Mouse (Mus musculus) heart, adult 11 months (tissue): ENCODE measurements at regions not wholly inside any gene's neighbourhood (a gene's known extent, or its start where the extent isn't known, plus 50 kb on each side); places are given as distances from the start of the nearest gene placed in this dataset.

Experiments used
- DNase-seq: peaks from one replicate; pipeline ENCODE4 v3.0.0; 2022

- peak; percentile 80 for DNase-seq
These were observed 214.7 kb upstream of the Ccdc122 start for GRCm38 (mm10) chr14:76821892-76822291.

- no peak for DNase-seq
These were observed 215.1 kb upstream of the Ccdc122 start for GRCm38 (mm10) chr14:76821484-76821883.

GRCm38 (mm10) chr14:76820989-76821388 is 215.6 kb upstream of the Ccdc122 start:
- peak; percentile 89 for DNase-seq

- peak; percentile 99 for DNase-seq
These were observed 216.9 kb upstream of the Ccdc122 start for GRCm38 (mm10) chr14:76819690-76820089.

- DNase-seq, result peak; percentile 96
These were observed 218.1 kb upstream of the Ccdc122 start for GRCm38 (mm10) chr14:76818256-76819010.

GRCm38 (mm10) chr14:76817189-76817772 is 219.3 kb upstream of the Ccdc122 start:
- peak; percentile 93 for DNase-seq

- DNase-seq, result no peak
These were observed 219.9 kb upstream of the Ccdc122 start for GRCm38 (mm10) chr14:76816666-76817065.

GRCm38 (mm10) chr14:76812155-76812875 is 224.3 kb upstream of the Ccdc122 start:
- DNase-seq, result peak; percentile 78

GRCm38 (mm10) chr14:76810697-76811589 is 225.6 kb upstream of the Ccdc122 start:
- DNase-seq, result peak; percentile 83

- peak; percentile 62 for DNase-seq
These were observed 226.5 kb upstream of the Ccdc122 start for GRCm38 (mm10) chr14:76810041-76810440.

GRCm38 (mm10) chr14:76809411-76809810 is 227.2 kb upstream of the Ccdc122 start:
- peak; percentile 72 for DNase-seq

- peak; percentile 95 for DNase-seq
These were observed 231.3 kb upstream of the Ccdc122 start for GRCm38 (mm10) chr14:76805151-76805785.

GRCm38 (mm10) chr14:76804447-76805150 is 232.0 kb upstream of the Ccdc122 start:
- peak; percentile 97 for DNase-seq

GRCm38 (mm10) chr14:76800181-76800580 is 236.4 kb upstream of the Ccdc122 start:
- peak; percentile 78 for DNase-seq

- DNase-seq, result peak; percentile 74
These were observed 236.8 kb upstream of the Ccdc122 start for GRCm38 (mm10) chr14:76799741-76800140.

GRCm38 (mm10) chr14:76798925-76799428 is 237.6 kb upstream of the Ccdc122 start:
- peak; percentile 80 for DNase-seq

GRCm38 (mm10) chr14:76798488-76798887 is 238.1 kb upstream of the Ccdc122 start:
- DNase-seq, result peak; percentile 72

- peak; percentile 90 for DNase-seq
These were observed 239.1 kb upstream of the Ccdc122 start for GRCm38 (mm10) chr14:76797518-76797917.

- DNase-seq, result peak; percentile 85
These were observed 235.3 kb upstream of the Serp2 start for GRCm38 (mm10) chr14:76791811-76792571.

- peak; percentile 88 for DNase-seq
These were observed 232.7 kb upstream of the Serp2 start for GRCm38 (mm10) chr14:76789376-76789775.
